Mouse (Mus musculus) liver, embryonic 14.5 days (tissue): ENCODE data around the gene Frrs1l.

ENCODE experiments used
- CTCF ChIP-seq: IDR thresholded peaks from 2 replicates; pipeline ENCODE4 v1.5.1; 2016; ENCODE audit warnings: antibody characterized with exemption, low read depth, control low read depth
- EP300 ChIP-seq: IDR thresholded peaks from 2 replicates; pipeline ENCODE4 v1.6.1; 2016; ENCODE audit warnings: antibody characterized with exemption, low read depth

- TF ChIP-seq CTCF (no peak), EP300 (no peak)
Measured at GRCm38 (mm10) chr4:57027954-57028353, 37.8 kb upstream of the Frrs1l start.
